Mouse (Mus musculus) embryonic fibroblast, embryonic 13.5 days (primary cell): ENCODE measurements around the gene Snrpd2.

Source experiments
- CTCF ChIP-seq: IDR thresholded peaks from 2 replicates; pipeline ENCODE4 v1.5.1; 2011; ENCODE audit warnings: mild to moderate bottlenecking, control low read depth, low read length, moderate library complexity, borderline replicate concordance; ENCODE audit not compliant: insufficient read depth
- POLR2A ChIP-seq: IDR thresholded peaks from 2 replicates; pipeline ENCODE4 v1.6.1; 2011; ENCODE audit warnings: low read depth, mild to moderate bottlenecking, control low read depth, low read length, moderate library complexity

DNA sequence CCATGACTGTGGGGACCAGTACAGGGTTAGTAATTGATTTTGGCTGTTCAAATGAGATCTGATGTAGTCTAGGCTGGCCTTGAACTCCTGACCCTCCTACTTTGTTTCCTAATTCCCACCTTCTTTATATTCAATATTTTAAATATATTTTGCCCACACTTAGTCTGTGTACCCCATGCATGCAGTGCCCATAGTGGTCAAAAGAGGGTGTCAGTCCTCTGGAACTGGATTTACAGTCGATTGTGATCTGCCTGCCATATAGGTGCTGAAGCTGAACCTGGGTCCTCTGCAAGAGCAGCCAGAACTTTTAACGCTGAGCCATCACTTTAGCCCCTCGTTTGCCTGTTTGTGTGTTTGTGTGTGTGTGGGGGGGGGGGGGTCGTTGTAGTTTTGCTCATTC, 18.9 kb upstream of the Snrpd2 start:
- TF ChIP-seq CTCF, result no peak
- no peak for TF ChIP-seq POLR2A
